Mouse (Mus musculus) megakaryocyte, embryonic 14.5 days (primary cell): ENCODE data around the gene Amh.

ENCODE experiments used
- FLI1 ChIP-seq: IDR thresholded peaks from 2 replicates; pipeline ENCODE4 v1.6.1; 2012; ENCODE audit warnings: low read length, inconsistent platforms, mixed read lengths
- GATA1 ChIP-seq: IDR thresholded peaks from 3 replicates; pipeline ENCODE4 v1.6.1; 2012; ENCODE audit warnings: mixed read lengths, low read length, inconsistent platforms, borderline replicate concordance

DNA sequence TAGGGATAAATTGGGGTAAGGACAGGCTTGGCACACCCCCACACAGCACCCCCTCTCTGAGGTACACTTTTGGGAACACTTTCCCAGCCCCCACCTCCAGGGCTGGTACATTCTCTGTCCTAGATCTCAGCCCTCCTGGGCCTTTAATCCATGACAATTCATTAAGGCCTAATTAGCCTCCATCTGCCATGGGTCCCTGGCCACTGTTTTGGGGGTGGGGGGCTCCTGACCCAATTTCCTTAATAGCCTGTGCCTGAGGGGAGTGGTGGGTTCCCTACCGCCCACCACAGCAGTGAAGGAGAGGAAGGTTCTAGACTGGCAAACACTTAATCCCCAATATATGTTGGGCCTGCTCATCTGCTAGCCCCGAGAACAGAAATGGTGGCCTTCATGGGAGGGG is 36.6 kb downstream of the Amh start:
- TF ChIP-seq FLI1: no peak
- no peak for TF ChIP-seq GATA1
